Mouse (Mus musculus) 416B (cell line): ENCODE measurements at regions not wholly inside any gene's neighbourhood (a gene's known extent, or its start where the extent isn't known, plus 50 kb on each side); places are given as distances from the start of the nearest gene placed in this dataset.

Experiments
- DNase-seq: peaks from one replicate; pipeline ENCODE4 v3.0.0; 2011; ENCODE audit warnings: low read depth

GRCm38 (mm10) chrX:10984894-10985293 is 270.1 kb downstream of the Mid1ip1 start:
- no peak for DNase-seq

- no peak for DNase-seq
These were observed 277.0 kb downstream of the Mid1ip1 start for GRCm38 (mm10) chrX:10991871-10992210.

DNA sequence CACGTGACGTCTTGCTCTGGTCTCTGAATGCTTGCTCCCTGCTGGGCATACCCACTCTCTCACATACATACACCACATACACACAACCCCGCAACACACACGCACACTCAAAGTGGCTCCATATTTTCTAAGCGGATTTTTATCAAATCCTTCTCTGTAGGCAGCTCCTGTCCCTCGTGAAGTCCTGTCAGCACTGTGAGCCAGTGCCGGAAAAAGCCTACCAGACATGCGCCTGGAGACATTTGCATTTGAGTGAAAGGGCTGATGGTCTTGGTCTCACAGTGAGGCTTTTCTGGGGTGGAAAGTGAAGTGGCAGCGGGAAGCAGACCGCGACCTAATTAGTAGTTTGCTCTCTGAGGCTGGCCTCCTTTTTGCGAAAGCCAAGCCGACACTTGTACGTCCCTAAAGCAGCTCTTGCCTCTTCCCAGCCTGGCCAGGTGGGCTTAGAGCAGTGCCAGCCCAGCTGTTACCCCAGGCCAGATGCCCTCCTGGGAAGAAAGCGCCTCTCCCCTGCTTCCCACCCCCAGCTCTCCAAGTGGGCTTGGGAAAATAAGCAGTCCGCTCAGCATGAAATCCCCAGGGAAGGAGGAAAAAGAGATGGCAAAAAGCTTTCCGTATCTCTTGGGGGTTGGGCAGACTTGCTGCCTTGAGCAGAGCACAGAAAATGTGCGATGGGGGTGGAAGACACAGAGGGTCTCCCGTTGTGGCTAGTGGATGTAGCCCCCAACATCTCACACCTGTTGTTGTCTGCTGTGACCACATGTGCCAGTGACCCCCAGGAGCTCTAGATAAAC is 277.6 kb downstream of the Mid1ip1 start:
- DNase-seq: no peak

DNA sequence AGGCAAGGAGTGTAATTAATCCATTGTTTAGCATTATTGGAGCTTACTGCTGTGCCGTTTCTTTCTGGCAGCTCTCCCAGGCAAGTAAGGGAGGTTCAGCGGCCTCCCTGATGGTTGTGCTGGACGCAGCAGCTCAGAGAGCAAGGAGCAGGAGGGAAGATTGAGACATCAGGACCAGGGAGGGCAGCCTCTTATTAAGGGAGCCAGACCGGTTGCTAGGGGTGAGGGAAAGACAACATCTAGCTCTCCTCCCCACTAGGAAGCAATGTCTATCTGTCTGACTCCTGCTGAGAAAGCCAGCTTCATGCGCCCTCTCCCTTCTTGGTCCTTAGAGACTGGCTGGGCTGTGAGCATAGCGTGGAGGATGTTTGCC is 278.2 kb downstream of the Mid1ip1 start:
- no peak for DNase-seq

- no peak for DNase-seq
These were observed 280.1 kb downstream of the Mid1ip1 start for GRCm38 (mm10) chrX:10994910-10995309.

DNA sequence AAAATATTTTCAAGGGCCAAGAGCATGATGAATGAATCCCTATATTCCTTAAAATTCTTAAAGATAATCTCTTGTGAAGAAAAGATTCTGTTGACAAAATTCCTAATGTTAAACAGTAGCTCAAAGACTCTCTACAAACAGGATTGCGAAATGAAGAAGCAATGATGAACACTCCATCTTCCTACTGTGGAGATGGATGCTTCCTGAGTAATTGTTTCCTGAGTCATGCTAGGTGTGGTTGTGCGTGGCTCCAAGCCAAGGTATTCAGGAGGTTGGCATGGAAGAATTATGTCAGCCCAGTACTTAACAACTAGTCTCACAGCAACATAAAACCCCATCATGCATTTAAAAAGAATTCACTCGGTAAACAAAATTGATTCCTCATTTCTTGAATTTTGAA is 286.4 kb downstream of the Mid1ip1 start:
- peak; percentile 3 for DNase-seq

- DNase-seq: no peak
These were observed 259.8 kb upstream of the H2al1a start for GRCm38 (mm10) chrX:11039278-11039677.

- DNase-seq: no peak
These were observed 252.3 kb upstream of the H2al1a start for GRCm38 (mm10) chrX:11046769-11047168.

GRCm38 (mm10) chrX:11082171-11082570 is 216.9 kb upstream of the H2al1a start:
- peak; percentile 8 for DNase-seq

DNA sequence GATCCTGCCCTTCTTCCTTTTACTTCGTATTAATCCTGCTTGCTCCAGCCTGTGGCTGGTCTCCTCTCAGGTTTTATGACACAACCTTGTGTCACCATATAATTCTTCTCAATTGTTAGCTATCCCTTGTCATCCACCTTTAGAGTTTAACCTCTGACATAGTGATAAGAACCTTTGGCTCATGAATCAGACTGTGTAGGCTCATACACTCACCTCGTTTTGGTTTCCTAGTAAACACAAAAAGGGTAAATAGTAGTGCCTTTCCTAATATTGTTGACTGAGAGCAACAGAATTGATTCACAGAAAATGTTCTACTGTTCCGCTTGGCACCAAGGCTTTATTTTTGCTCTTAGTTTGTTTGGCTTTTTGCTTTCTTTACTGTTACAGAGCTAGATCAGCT is 216.2 kb upstream of the H2al1a start:
- DNase-seq: no peak

DNA sequence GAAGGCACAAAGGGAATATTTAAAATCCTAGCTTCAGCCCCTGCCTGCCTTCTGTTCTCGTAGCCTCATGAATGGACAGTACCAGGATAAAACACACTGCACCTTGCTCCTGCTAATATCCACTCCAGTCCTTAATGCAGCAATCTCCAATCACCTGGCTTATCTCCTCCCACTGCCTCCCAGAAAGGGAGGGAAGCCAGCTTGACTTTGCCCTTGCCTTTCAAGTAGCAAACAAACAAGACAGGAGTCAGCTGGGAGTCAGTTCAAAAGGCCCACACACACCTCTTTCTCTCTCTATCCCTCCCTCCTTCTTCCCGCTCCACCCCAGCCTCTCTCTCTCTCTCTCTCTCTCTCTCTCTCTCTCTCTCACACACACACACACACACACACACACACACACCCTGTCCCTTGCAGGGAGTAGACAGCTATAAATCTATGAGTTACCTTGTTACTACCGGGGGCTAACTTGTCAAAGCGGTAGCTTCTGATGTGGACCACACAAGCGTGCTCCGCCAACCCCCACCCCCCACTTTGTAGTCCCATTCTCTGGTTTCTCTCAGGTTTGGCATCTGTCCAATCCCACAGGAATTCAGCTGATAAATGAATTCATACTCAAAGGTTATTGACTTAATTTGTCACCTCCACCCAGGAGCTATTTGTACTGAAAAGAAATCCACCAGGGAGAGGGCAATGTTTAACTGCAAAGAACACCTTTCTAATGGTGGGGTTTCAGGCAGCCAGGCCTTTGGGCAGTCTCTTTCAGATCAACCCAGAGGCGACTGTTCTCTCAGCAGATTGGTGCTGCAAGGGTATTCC is 212.6 kb upstream of the H2al1a start:
- no peak for DNase-seq

- DNase-seq: no peak
These were observed 211.1 kb upstream of the H2al1a start for GRCm38 (mm10) chrX:11087913-11088312.

DNA sequence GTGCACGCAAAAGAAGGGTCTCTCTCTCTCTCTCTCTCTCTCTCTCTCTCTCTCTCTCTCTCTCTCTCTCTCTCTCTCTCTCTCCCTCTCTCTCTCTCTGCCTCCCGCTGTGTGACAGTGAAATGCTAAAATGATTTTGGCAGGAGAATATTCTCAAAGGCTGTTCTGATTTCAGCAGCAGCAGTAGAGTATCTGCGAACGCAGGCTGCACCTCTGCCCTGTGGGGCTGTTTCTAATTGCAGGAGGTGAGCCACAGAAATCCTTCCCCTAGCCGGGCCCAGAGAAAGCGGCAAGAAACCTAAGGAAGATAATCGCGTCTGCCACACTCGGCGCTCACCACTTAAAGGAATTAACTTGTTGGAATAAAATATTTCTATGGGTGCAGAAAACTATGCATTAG is 210.6 kb upstream of the H2al1a start:
- no peak for DNase-seq

GRCm38 (mm10) chrX:11090432-11090831 is 208.6 kb upstream of the H2al1a start:
- DNase-seq: peak; percentile 6

GRCm38 (mm10) chrX:11097581-11098254 is 201.3 kb upstream of the H2al1a start:
- DNase-seq: no peak

DNA sequence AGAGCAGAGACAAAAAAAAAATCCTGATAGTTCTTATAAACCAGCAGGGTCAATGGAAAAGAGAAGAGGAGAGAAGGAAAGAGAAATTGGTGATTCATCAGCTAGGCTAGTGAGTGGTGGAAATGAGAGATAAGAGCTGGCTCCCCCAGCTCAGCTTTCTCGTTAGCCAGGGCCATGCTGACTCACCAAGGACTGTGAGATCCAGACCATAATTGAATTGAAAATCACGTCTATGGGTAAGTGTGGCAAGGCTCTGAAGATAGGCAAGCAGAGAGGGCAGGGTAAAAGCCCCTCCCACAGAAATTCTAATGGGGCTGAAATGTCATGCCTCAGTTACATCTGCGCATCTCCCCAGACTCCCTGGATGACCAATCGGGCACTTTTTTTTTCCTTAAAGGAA is 200.7 kb upstream of the H2al1a start:
- DNase-seq: no peak

DNA sequence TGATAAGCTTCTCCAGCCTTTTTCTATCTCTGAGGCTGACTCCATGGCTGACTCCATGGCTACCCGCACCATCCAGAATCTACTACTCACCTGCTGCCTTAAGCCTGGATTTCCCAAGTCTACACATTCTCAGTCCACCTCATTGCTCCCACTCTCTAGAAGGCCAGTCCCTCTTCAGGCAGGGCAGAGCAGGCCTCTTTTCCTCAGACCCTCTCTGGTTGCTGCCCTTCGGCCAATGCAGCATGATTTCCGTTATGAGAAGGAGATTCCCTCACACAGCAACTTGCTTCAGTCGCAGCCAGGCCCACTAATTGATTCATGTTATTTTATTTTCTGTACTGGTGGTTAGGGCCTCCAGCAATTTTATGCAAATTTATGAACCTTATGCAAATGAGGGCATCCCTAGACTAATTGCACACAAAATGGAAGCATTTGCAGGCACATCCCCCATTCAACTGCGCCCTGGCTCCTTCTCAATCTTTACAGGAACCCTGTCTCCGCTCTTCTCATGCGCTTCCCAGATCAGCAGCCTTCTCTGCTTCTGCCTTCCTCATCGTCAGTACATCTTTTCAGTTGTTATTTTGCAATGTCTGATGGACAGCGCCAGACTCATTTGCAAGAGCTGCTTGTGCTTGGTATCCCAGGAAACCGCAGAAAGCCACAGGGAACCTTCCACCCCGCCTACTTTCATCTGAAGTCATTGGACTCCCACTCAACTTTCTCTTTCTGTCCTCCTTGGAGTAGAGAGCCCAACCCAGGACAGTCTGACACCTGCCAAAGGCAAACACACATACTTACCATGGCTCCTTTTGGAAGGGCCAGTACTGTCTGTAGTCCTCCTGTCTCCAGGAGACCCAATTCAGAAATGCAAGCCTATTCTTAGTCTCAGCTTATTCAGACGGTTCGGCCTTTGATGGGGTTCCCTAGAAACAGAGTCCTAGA is 199.6 kb upstream of the H2al1a start:
- DNase-seq: no peak

- no peak for DNase-seq
These were observed 198.1 kb upstream of the H2al1a start for GRCm38 (mm10) chrX:11100935-11101334.

DNA sequence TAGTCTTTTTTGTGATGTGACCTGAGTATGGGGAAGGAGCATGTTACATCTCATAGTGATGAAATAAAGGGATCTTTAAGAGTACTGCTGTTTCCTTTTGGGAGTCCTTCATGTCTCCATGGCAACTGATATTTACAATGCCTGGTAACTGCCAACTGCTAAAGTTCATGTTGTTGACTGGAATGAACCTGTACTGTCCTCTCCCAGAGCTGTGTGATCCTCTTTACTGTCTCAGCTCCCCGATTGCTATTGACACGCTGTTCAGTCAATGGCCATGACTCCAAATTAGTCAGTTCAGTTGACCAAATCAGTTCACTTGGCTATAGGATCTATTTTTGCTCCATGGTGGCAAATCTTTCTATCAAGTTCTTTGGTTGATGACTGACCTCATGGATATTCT is 167.8 kb upstream of the H2al1a start:
- DNase-seq: no peak

DNA sequence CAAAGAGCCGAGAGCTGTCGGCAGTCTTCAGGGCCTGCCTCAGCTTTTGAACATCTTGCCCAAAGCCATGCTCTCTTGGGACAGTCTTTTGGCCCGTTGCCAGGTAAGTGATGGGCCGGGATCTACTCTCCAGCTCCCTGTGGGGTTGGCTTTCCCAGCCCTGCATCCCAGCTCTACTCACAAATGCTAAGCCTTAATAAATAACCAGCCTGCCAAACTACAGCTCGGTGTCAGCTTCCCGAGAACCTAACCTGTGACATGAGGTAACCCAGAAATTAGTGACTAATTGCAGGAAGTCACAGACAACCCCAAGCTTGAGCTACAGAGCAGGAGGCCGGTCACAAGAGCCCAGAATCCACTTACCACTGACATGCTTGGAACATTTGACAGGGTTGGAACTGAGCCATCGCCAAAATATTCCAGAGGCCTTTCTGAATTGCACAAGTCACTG is 159.1 kb upstream of the H2al1a start:
- no peak for DNase-seq

DNA sequence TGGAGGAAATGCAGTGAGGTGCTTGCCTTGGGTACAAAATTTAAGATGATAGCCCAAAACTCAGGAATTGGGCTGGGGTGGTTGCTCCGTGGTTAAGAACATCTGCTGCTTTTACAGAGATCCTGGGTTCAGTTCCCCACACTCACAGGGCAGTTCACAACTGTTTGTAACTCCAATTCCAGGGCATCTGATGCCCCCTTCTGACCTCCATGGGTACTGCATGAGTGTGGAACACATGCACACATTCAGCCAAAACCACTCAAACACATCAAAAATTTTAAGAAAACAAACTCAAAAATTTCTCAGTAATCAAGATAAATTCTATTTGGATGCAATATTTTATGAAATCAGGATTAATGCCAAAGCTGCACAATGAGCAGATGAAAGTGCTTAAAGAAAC is 157.8 kb upstream of the H2al1a start:
- DNase-seq: peak; percentile 9

GRCm38 (mm10) chrX:11158416-11158815 is 140.6 kb upstream of the H2al1a start:
- no peak for DNase-seq
